Mouse (Mus musculus): ENCODE data around the gene Defa25.
"Not testable (repeated sequence)": the region's sequence is repeated elsewhere in the genome, so short reads cannot be mapped to it uniquely, and the experiment has no call there.

Defa25 gene

DNA sequence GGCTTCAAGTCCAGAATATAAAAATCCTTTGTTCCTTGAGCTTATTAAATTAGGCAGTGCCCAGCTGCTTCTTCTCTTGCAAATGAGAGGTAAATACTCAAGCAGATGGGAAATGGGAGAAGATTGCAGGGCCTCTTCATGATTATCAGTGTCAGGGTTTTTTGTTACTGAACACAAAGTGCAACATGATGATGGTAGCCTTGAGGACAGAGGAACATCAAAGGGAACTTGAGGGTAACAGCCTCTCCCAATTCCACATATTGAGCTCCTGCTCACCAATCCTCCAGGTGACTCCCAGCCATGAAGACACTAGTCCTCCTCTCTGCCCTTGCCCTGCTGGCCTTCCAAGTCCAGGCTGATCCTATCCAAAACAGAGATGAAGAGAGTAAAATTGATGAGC, at the start of gene Defa25:
TSS of gene Defa25 (plus strand) at position 301 of the 400 bp plus-strand sequence.
- in situ Hi-C loops (cut with MboI), result not testable (repeated sequence)

- in situ Hi-C loops (cut with MboI), result not testable (repeated sequence)
Observed at GRCm38 (mm10) chr8:21054747-21055146, 29.5 kb upstream of the Defa25 start, which contains the start of gene Defa23. Defa23 (plus strand) TSS chr8:21055047.

DNA sequence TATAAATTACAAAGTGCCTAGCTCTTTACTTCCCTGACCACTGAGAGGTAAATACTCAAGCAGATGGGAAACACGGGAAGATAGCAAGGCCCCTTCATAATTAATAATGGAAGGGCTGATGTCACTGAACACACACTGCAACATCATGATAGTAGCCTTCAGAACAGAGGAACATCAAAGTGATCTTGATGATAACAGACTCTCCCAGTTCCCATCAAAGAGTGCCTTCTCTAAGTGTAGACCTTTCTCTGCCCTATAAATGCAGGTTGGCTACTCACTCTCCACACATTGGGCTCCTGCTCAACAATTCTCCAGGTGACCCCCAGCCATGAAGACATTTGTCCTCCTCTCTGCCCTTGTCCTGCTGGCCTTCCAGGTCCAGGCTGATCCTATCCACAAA, 19.5 kb upstream of the Defa25 start, which contains the start of gene Defa35:
TSS of gene Defa35 (plus strand) at position 301 of the 400 bp plus-strand sequence.
- in situ Hi-C loops (cut with MboI), result not testable (repeated sequence)

GRCm38 (mm10) chr8:21093106-21093505, 8.9 kb downstream of the Defa25 start:
- in situ Hi-C loops (cut with MboI), result no loop called here

GRCm38 (mm10) chr8:21095950-21096349, 11.7 kb downstream of the Defa25 start, which contains the start of gene Gm14851:
Gm14851 (minus strand) TSS chr8:21096050.
- in situ Hi-C loops (cut with MboI), result not testable (repeated sequence)

GRCm38 (mm10) chr8:21134342-21134741, 50.1 kb downstream of the Defa25 start, which contains the start of gene Defa30:
Defa30 (plus strand) TSS chr8:21134642.
- in situ Hi-C loops (cut with MboI), result not testable (repeated sequence)

All from mature B cell (primary cell).